Mouse (Mus musculus) spleen, adult 2 months (tissue): Measurements from ENCODE around the gene Gm20388. TPM values are rescaled to one million over a fixed set of nuclear protein-coding genes. Genes with fewer than 3 reads are reported as not detected.
A peak's percentile ranks its signal among the peaks of the same experiment; 100 is the strongest.

Source experiments
- DNase-seq, 2 experiments: peaks; one replicate each; pipeline versions ENCODE4 v3.0.0 to v3.0.0-alpha.2; 2012 to 2021; ENCODE audit warnings: low spot score in 2 of 2, low read depth in 1 of 2
- H3K27ac ChIP-seq: fragments of 200-500 bp; 2 replicates; pipeline ENCODE4 v1.5.1; 2012; ENCODE audit warnings: low read length, inconsistent platforms; ENCODE audit not compliant: insufficient read depth
- H3K27me3 ChIP-seq: fragments of 200-500 bp; 2 replicates; pipeline ENCODE4 v1.6.1; 2012; ENCODE audit warnings: mild to moderate bottlenecking, moderate library complexity, low read length, inconsistent platforms; ENCODE audit not compliant: control insufficient read depth, insufficient read depth
- H3K36me3 ChIP-seq: fragments of 200-500 bp; 2 replicates; pipeline ENCODE4 v1.6.1; 2012; ENCODE audit warnings: mild to moderate bottlenecking, low read length, inconsistent platforms; ENCODE audit not compliant: control insufficient read depth, insufficient read depth
- H3K4me1 ChIP-seq: fragments of 200-500 bp; 2 replicates; pipeline ENCODE4 v1.6.1; 2011; ENCODE audit warnings: inconsistent platforms; ENCODE audit not compliant: control insufficient read depth, insufficient read depth, insufficient read length
- H3K4me3 ChIP-seq: fragments of 200-500 bp; 2 replicates; pipeline ENCODE4 v1.5.1; 2011; ENCODE audit warnings: mild to moderate bottlenecking, inconsistent platforms; ENCODE audit not compliant: insufficient read depth, insufficient read length; ENCODE audit errors: extremely low read depth
- CTCF ChIP-seq: fragments of 200-500 bp; IDR thresholded peaks from 2 replicates; pipeline ENCODE4 v1.5.1; 2011; ENCODE audit warnings: mild to moderate bottlenecking, inconsistent platforms; ENCODE audit not compliant: insufficient read depth, insufficient read length, insufficient replicate concordance; ENCODE audit errors: extremely low read depth
- POLR2A ChIP-seq: fragments of 200-500 bp; IDR thresholded peaks from 2 replicates; pipeline ENCODE4 v1.6.1; 2011; ENCODE audit warnings: low read depth, low read length, inconsistent platforms
- WGBS: fragments of 180-500 bp; shearing (Covaris S2); methylation state at CpG from one replicate; pipeline ENCODE4 v1.1.7; 2018; 5-methylcytosine and 5-hydroxymethylcytosine counted together
- polyA plus RNA-seq: library from polyadenylated mRNA; depleted of rRNA; stranded (reverse); fragments of >200 nt; gene quantifications from 2 replicates; pipeline ENCODE4 v1.2.3, GENCODE M21; 2012

Gene Gm20388
- polyA plus RNA-seq, 1 experiment: 26.1 TPM

DNA sequence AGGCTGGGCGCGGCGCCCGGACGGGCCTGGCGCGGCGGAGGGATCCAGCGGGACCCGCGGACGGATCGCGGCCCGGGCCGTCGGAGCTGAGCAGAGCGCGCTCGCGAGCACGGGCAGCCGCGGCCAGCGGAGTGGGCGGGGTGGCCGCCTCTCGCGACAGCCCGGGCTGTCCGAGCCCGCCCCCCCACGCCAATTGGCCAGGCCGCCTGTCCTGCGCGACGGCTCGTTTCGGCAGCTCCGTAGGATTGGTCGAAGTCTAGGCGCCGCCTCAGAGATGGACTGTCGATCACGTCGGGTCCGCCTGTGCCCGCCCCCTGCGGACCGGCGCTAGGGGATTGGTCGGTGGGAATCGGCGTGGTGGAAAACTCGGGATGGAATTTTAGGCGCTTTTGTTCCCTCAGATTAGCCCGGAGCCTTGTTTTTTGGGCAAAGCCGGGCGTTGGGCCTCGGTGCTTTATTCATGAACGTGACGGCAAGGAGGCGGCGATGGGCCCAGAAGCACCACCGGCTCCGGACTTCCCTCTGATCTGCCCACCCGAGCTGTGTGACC, 1742.2 kb downstream of the Gm20388 start, which contains the start of gene Zcchc14:
TSS of gene Zcchc14 (minus strand) at position 128 of the 550 bp plus-strand sequence.
- peaks cover 8% of the 10 kb centered on the region for H3K27me3 ChIP-seq
- 4% methylated on average over 67 of the region's 67 CpGs for WGBS
- no peak for TF ChIP-seq POLR2A
- TF ChIP-seq CTCF: no peak
- peak in 1 of 2 experiments; percentile 29 for DNase-seq
- peak within 1 kb of the TSS; percentile 39; the same call in 1 of the 2 replicates for H3K4me3 ChIP-seq
- H3K27ac ChIP-seq: peak within 1 kb of the TSS; percentile 33; the same call in 1 of the 2 replicates
- H3K4me1 ChIP-seq: peaks cover 3% of the 10 kb centered on the region; the same call in 1 of the 2 replicates
- H3K36me3 ChIP-seq: no peaks in the 10 kb centered on the region

GRCm38 (mm10) chr8:121653340-121654019, 1742.8 kb downstream of the Gm20388 start:
- peak overlapping the region; percentile 33; the same call in 1 of the 2 replicates for H3K27ac ChIP-seq
- H3K27me3 ChIP-seq: peaks cover 8% of the 10 kb centered on the region
- WGBS: 17% methylated on average over 31 of the region's 31 CpGs
- peaks cover 3% of the 10 kb centered on the region; the same call in 1 of the 2 replicates for H3K4me1 ChIP-seq
- H3K4me3 ChIP-seq: peak overlapping the region; percentile 30; the same call in 1 of the 2 replicates
- no peaks in the 10 kb centered on the region for H3K36me3 ChIP-seq
- no peak for TF ChIP-seq POLR2A
- no peak for TF ChIP-seq CTCF
- no peak for DNase-seq

DNA sequence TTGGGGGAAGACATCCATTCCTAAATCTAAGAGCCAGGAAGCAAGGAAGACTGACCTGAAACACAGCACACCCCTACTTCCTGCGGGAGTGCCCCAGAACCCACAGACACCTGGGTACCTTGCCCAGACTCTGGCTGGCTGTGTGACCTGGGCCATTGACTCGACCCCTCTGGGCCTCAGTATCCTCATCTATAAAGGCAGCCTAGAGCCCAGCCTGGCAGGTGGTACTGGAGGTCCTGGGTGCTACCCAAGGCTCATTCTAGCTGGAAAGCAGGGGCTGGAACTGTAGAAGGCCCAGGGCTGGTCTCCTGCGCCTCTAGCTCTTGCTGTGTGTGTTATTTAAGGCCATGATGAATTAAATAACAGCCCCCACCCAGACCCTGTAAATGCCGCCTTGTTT, 1743.5 kb downstream of the Gm20388 start:
- peaks cover 8% of the 10 kb centered on the region for H3K27me3 ChIP-seq
- DNase-seq: no peak
- no peak overlapping the region for H3K4me3 ChIP-seq
- TF ChIP-seq POLR2A (no peak), CTCF (no peak)
- no peak overlapping the region for H3K27ac ChIP-seq
- no peaks in the 10 kb centered on the region for H3K36me3 ChIP-seq
- peaks cover 3% of the 10 kb centered on the region; the same call in 1 of the 2 replicates for H3K4me1 ChIP-seq
- 79% methylated on average over 4 of the region's 4 CpGs for WGBS

DNA sequence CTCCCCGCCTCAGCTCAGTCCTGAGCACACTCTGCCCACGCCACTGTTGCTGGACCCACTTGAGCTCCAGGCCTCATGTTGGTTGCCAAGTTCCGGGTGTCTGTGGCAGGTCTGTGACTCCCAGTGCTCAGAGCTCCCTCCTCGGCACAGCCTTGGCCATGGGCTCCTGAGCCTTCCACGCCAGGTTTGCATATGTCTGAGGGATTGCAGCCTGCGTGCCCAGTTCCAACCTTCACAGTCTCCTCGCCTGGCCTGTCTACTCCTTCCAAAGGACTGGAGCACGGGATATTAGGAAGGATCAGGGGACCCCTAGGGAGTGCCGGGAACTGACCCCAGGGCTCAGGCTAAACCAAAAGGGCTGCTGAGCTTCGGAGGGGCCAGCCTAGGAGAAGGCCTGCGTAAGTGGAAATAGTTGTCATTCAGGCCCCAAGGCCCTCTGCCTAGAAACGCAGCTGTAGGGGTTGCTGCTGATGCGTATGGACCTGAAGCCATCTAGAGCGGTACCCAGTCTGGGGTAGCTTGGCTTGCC, 1744.4 kb downstream of the Gm20388 start:
- Histone ChIP-seq H3K4me3 (no peak overlapping the region), H3K27ac (no peak overlapping the region), H3K27me3 (peaks cover 8% of the 10 kb centered on the region), H3K36me3 (no peaks in the 10 kb centered on the region), H3K4me1 (peaks cover 3% of the 10 kb centered on the region; the same call in 1 of the 2 replicates)
- DNase-seq: no peak
- 82% methylated on average over 14 of the region's 14 CpGs for WGBS
- no peak for TF ChIP-seq CTCF
- TF ChIP-seq POLR2A: no peak

DNA sequence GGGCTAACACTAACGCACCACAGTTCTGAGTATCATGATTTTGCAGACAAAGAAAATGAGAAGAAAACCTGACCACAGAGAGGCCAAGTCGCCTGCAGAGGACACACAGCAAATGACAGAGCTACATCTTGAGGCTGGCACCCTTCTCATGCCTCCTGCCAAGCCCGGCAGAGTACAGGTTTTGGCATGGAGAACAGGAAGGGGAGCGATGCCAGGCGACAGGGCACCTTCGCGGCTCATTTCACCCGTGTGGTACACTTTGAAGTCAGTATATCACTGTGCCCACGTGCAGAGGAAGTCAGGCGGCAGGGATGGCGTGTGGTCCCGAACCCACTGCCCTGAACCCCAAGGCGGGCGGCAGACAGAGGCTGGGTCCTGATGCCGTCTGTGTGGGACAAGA, 1750.0 kb downstream of the Gm20388 start:
- H3K4me1 ChIP-seq: no peaks in the 10 kb centered on the region
- no peaks in the 10 kb centered on the region for H3K27me3 ChIP-seq
- 38% methylated on average over 15 of the region's 15 CpGs for WGBS
- H3K36me3 ChIP-seq: no peaks in the 10 kb centered on the region
- no peak overlapping the region for H3K4me3 ChIP-seq
- no peak for TF ChIP-seq CTCF
- no peak for TF ChIP-seq POLR2A
- no peak for DNase-seq
- H3K27ac ChIP-seq: no peak overlapping the region

DNA sequence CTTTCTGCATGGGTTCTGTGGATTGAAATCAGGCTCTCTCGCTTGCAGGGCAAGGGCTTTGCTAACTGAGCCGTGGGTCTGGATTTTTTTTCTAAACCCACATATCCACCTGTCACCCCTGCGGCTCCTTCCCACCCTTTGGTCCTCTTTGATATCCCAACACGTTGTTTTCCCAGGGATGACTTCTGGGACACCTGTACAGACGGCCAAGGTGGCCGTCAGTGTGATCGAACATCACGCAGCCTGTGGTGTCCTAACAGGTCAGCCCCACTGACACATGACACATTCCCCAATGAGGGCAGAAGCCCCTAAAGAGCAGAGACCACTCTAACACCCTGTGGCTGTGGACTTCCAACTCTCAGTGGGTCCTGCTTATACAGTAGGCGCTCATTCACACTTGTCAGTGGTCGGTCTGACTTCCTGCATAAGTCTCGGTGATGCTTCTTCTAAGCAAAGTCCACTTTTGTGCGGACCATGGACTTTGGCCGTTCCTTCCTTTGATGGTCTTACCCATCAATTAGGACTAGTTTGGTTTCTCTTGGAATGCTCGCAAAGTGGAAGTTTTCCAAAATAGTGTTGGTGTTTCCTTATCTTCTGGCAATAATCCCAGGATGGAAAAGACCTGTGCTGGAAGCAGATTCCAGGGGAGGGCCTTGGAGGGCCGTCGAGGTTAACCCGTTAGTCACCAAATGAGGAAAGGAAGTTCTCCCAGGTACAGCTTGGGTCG, 1751.2 kb downstream of the Gm20388 start:
- TF ChIP-seq POLR2A: no peak
- H3K4me1 ChIP-seq: no peaks in the 10 kb centered on the region
- no peak overlapping the region for H3K27ac ChIP-seq
- no peaks in the 10 kb centered on the region for H3K27me3 ChIP-seq
- no peak for DNase-seq
- no peaks in the 10 kb centered on the region for H3K36me3 ChIP-seq
- 69% methylated on average over 18 of the region's 18 CpGs for WGBS
- H3K4me3 ChIP-seq: no peak overlapping the region
